Mouse (Mus musculus): ENCODE measurements around the gene Tmem207.

Gene Tmem207

DNA sequence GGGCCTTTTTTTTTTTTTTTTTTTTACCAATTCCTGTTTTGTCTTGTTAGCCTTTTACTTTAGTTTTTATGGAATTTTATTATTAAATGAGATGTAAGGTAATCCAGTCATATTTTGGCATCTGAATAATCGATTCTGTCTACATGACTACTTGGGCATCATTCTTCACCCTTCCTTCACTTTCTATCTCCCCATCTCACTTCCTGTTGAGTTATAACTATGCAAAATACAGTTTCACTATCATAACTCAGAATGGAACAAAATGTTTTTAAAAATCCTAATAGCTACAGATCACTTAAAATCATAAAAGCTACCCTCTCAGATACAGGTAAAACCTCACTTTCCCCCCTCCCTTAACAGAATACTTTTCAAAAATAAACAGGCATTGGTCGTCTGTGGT, 70.4 kb downstream of the Tmem207 start:
- in situ Hi-C loops (cut with MboI, MseI): loop anchor here in 1 of 2 experiments (10.0 kb wide), 1 partner anchor 1329 kb away; no protein-coding TSS in a partner anchor

- in situ Hi-C loops (cut with MboI, MseI): loop anchor here in 1 of 2 experiments (10.0 kb wide), 1 partner anchor 1331 kb away; no protein-coding TSS in a partner anchor
These were observed 72.4 kb downstream of the Tmem207 start for GRCm38 (mm10) chr16:26454163-26454562.

Data from T-helper 17 cell (primary cell).